Mouse (Mus musculus): ENCODE data around the gene Sephs1. TPM values are rescaled to one million over a fixed set of nuclear protein-coding genes. Genes with fewer than 3 reads are reported as not detected.

The Sephs1 gene
- total RNA-seq, 2 experiments from 2014 or later: 19.7 to 42.4 TPM

- no peak for ATAC-seq (replicated peaks; ENCODE audit: low FRiP score, poor library complexity, severe bottlenecking)
Measured at GRCm38 (mm10) chr2:4958039-4958438, 76.7 kb downstream of the Sephs1 start.

Other genes starting within 250 kb of the Sephs1 start
- gene Prpf18, start 229.5 kb upstream of the Sephs1 start, total RNA-seq (2015; ENCODE audit: low replicate concordance): 43.2 and 55.5 TPM in 2 replicates
- 122 and 141 TPM in 2 replicates for gene Prpf18, start 229.5 kb upstream of the Sephs1 start, total RNA-seq (2017; ENCODE audit: low replicate concordance)
- not detected in 2 replicates for gene Bend7, start 163.7 kb upstream of the Sephs1 start, total RNA-seq (2015; ENCODE audit: low replicate concordance)
- gene Bend7, start 163.7 kb upstream of the Sephs1 start, total RNA-seq (2017; ENCODE audit: low replicate concordance): not detected in 2 replicates
- 20.5 and 29.2 TPM in 2 replicates for gene Phyh, start 37.5 kb downstream of the Sephs1 start, total RNA-seq (2015; ENCODE audit: low replicate concordance)
- gene Phyh, start 37.5 kb downstream of the Sephs1 start, total RNA-seq (2017; ENCODE audit: low replicate concordance): 12.1 and 13.2 TPM in 2 replicates
- not detected in 2 replicates for gene Ucma, start 94.6 kb downstream of the Sephs1 start, total RNA-seq (2015; ENCODE audit: low replicate concordance)
- gene Ucma, start 94.6 kb downstream of the Sephs1 start, total RNA-seq (2017; ENCODE audit: low replicate concordance): not detected in 2 replicates
- 54.1 and 134 TPM in 2 replicates for gene Mcm10, start 131.2 kb downstream of the Sephs1 start, total RNA-seq (2015; ENCODE audit: low replicate concordance)
- 76.9 and 109 TPM in 2 replicates for gene Mcm10, start 131.2 kb downstream of the Sephs1 start, total RNA-seq (2017; ENCODE audit: low replicate concordance)
- 112 and 113 TPM in 2 replicates for gene Optn, start 182.5 kb downstream of the Sephs1 start, total RNA-seq (2015; ENCODE audit: low replicate concordance)
- 325 and 377 TPM in 2 replicates for gene Optn, start 182.5 kb downstream of the Sephs1 start, total RNA-seq (2017; ENCODE audit: low replicate concordance)

Measured in erythroid progenitor cell, adult 5-6 weeks (primary cell).